Mouse (Mus musculus): ENCODE measurements around the gene Atrnl1. TPM values are rescaled to one million over a fixed set of nuclear protein-coding genes. Genes with fewer than 3 reads are reported as not detected.

Gene Atrnl1
- polyA plus RNA-seq, 1 experiment from 2014 or later, result 0.60 TPM

DNA sequence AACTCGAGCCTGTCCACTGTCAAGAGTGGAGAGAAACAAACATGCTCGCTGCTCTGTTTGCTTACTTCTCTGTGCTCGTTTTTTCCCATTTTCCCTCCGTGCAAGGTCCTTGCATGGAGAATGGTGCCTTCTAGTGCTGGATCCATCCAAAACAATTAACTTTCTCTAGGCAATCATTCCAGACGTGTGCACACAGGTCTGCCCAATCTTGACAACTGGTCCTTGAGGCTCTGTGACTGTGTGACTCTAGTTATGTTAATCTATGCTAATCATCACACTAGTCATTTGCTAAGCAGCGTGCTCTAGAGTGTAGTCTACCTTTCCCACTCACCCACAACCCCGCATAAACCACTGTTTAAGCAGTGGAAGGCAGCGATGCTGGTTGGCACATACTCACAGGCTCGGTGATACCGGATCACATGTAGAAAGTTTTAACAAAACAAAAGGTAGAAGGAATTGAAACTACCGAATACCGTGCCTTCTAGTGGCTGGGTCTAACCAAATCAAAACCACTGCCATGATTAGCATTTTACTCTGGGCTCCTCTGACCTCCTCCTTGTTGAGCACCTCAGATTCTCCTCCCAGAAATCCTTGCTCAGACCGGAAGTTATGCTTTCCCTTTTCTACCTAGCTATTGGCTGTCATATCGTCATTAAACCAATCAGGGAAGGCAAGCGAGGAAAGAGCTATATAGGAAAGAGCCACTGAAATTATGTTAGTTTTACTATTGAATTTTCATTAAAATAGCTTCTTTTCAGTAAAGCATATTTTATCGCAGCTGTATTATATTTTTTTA is 153.9 kb downstream of the Atrnl1 start:
- Histone ChIP-seq H3K4me1 (ENCODE audit: control insufficient read depth, low read depth, low read length) (no peaks in the 10 kb centered on the region; the same call in none of the 2 replicates), H3K4me2 (ENCODE audit: low read depth, low read length) (no peak overlapping the region), H3K36me3 (ENCODE audit: control insufficient read depth, insufficient read depth) (no peaks in the 10 kb centered on the region), H3K9ac (ENCODE audit: low read depth, low read length) (no peak overlapping the region), H3K27me3 (ENCODE audit: control insufficient read depth, insufficient read depth, low read depth, low read length) (no peaks in the 10 kb centered on the region), H3K27ac (ENCODE audit: low read length) (no peak overlapping the region), H3K9me3 (replicated peaks; ENCODE audit: control insufficient read depth, low read length) (no peaks in the 10 kb centered on the region), H3K4me3 (ENCODE audit: low read depth, low read length) (no peak overlapping the region)
- 72% methylated on average over 16 of the region's 16 CpGs for WGBS (ENCODE audit: insufficient replicate concordance)
- ATAC-seq (ENCODE audit: low read depth), result no peak

- ATAC-seq (ENCODE audit: low read depth), result no peak
- Histone ChIP-seq H3K9ac (ENCODE audit: low read depth, low read length) (no peak overlapping the region), H3K4me3 (ENCODE audit: low read depth, low read length) (no peak overlapping the region), H3K9me3 (replicated peaks; ENCODE audit: control insufficient read depth, low read length) (no peaks in the 10 kb centered on the region), H3K4me1 (ENCODE audit: control insufficient read depth, low read depth, low read length) (no peaks in the 10 kb centered on the region; the same call in none of the 2 replicates), H3K27ac (ENCODE audit: low read length) (no peak overlapping the region), H3K4me2 (ENCODE audit: low read depth, low read length) (no peak overlapping the region), H3K36me3 (ENCODE audit: control insufficient read depth, insufficient read depth) (no peaks in the 10 kb centered on the region), H3K27me3 (ENCODE audit: control insufficient read depth, insufficient read depth, low read depth, low read length) (no peaks in the 10 kb centered on the region)
- WGBS (ENCODE audit: insufficient replicate concordance), result 34% methylated on average over 2 of the region's 2 CpGs
These were observed 156.2 kb downstream of the Atrnl1 start for GRCm38 (mm10) chr19:57767051-57767450.

- Histone ChIP-seq H3K27ac (ENCODE audit: low read length) (no peak overlapping the region), H3K9ac (ENCODE audit: low read depth, low read length) (no peak overlapping the region), H3K4me1 (ENCODE audit: control insufficient read depth, low read depth, low read length) (no peaks in the 10 kb centered on the region), H3K9me3 (replicated peaks; ENCODE audit: control insufficient read depth, low read length) (no peaks in the 10 kb centered on the region), H3K27me3 (ENCODE audit: control insufficient read depth, insufficient read depth, low read depth, low read length) (no peaks in the 10 kb centered on the region), H3K4me2 (ENCODE audit: low read depth, low read length) (no peak overlapping the region), H3K4me3 (ENCODE audit: low read depth, low read length) (no peak overlapping the region), H3K36me3 (ENCODE audit: control insufficient read depth, insufficient read depth) (no peaks in the 10 kb centered on the region)
- WGBS (ENCODE audit: insufficient replicate concordance), result 77% methylated on average over 11 of the region's 11 CpGs
- no peak for ATAC-seq (ENCODE audit: low read depth)
These were observed 157.8 kb downstream of the Atrnl1 start for GRCm38 (mm10) chr19:57768661-57769060.

GRCm38 (mm10) chr19:57782366-57783089 is 171.7 kb downstream of the Atrnl1 start:
- no peak overlapping the region for H3K4me2 ChIP-seq (ENCODE audit: low read depth, low read length)
- no peak overlapping the region for H3K27ac ChIP-seq (ENCODE audit: low read length)
- H3K9ac ChIP-seq (ENCODE audit: low read depth, low read length), result no peak overlapping the region
- no peak overlapping the region for H3K4me3 ChIP-seq (ENCODE audit: low read depth, low read length)
- WGBS (ENCODE audit: insufficient replicate concordance), result 64% methylated on average over 3 of the region's 3 CpGs
- no peaks in the 10 kb centered on the region for H3K36me3 ChIP-seq (ENCODE audit: control insufficient read depth, insufficient read depth)
- H3K4me1 ChIP-seq (ENCODE audit: control insufficient read depth, low read depth, low read length), result no peaks in the 10 kb centered on the region
- H3K9me3 ChIP-seq (replicated peaks; ENCODE audit: control insufficient read depth, low read length), result no peaks in the 10 kb centered on the region
- H3K27me3 ChIP-seq (ENCODE audit: control insufficient read depth, insufficient read depth, low read depth, low read length), result no peaks in the 10 kb centered on the region
- ATAC-seq (ENCODE audit: low read depth), result no peak

- no peak overlapping the region for H3K4me2 ChIP-seq (ENCODE audit: low read depth, low read length)
- no peaks in the 10 kb centered on the region for H3K9me3 ChIP-seq (replicated peaks; ENCODE audit: control insufficient read depth, low read length)
- no peak overlapping the region for H3K27ac ChIP-seq (ENCODE audit: low read length)
- H3K4me1 ChIP-seq (ENCODE audit: control insufficient read depth, low read depth, low read length), result no peaks in the 10 kb centered on the region
- no peak overlapping the region for H3K4me3 ChIP-seq (ENCODE audit: low read depth, low read length)
- H3K36me3 ChIP-seq (ENCODE audit: control insufficient read depth, insufficient read depth), result no peaks in the 10 kb centered on the region
- no peak overlapping the region for H3K9ac ChIP-seq (ENCODE audit: low read depth, low read length)
- no peak for ATAC-seq (ENCODE audit: low read depth)
- WGBS (ENCODE audit: insufficient replicate concordance), result 66% methylated on average over 5 of the region's 5 CpGs
- H3K27me3 ChIP-seq (ENCODE audit: control insufficient read depth, insufficient read depth, low read depth, low read length), result no peaks in the 10 kb centered on the region
These were observed 175.9 kb downstream of the Atrnl1 start for GRCm38 (mm10) chr19:57786699-57787098.

GRCm38 (mm10) chr19:57802207-57802606 is 191.4 kb downstream of the Atrnl1 start:
- no peaks in the 10 kb centered on the region for H3K4me1 ChIP-seq (ENCODE audit: control insufficient read depth, low read depth, low read length)
- no peak for ATAC-seq (ENCODE audit: low read depth)
- H3K36me3 ChIP-seq (ENCODE audit: control insufficient read depth, insufficient read depth), result no peaks in the 10 kb centered on the region
- H3K4me2 ChIP-seq (ENCODE audit: low read depth, low read length), result no peak overlapping the region
- no peaks in the 10 kb centered on the region for H3K9me3 ChIP-seq (replicated peaks; ENCODE audit: control insufficient read depth, low read length)
- no peak overlapping the region for H3K27ac ChIP-seq (ENCODE audit: low read length)
- no peaks in the 10 kb centered on the region for H3K27me3 ChIP-seq (ENCODE audit: control insufficient read depth, insufficient read depth, low read depth, low read length)
- no peak overlapping the region for H3K4me3 ChIP-seq (ENCODE audit: low read depth, low read length)
- 70% methylated on average over 9 of the region's 9 CpGs for WGBS (ENCODE audit: insufficient replicate concordance)
- H3K9ac ChIP-seq (ENCODE audit: low read depth, low read length), result no peak overlapping the region

DNA sequence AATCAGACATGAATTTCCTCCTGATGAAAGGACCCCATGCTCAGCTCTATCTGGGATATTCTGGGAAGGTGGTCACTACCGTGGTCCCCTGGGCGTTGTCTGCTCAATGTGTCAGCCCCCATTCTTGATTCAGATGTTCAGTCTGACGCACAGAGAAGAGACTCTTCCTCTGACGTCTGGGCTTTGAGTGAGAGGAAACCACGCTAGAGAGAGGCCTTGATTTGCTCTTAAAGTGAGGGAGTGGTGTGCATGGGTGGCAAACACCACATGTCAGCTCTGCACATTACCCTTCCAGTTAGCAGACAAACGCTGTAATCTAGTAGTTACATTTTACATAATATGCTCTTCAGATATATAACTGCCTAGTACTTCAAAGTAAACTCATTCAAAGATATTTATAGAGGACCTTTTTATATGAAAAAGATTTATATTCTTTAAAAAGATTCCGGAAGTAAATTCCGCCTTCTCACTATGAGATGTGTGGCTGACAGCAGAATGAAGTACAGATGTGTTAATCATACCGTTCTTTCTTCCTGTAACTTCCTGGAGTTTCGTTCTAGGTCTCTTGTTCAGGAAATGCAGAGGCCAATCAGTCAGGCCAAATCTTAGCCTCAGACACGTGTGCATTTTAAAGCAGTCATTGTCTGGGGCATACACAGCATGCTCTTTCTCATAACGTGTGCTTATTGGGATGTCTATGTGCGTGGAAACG is 192.1 kb downstream of the Atrnl1 start:
- WGBS (ENCODE audit: insufficient replicate concordance), result 37% methylated on average over 14 of the region's 14 CpGs

GRCm38 (mm10) chr19:57803483-57803820 is 192.6 kb downstream of the Atrnl1 start:
- Histone ChIP-seq H3K27me3 (ENCODE audit: control insufficient read depth, insufficient read depth, low read depth, low read length) (no peaks in the 10 kb centered on the region), H3K9ac (ENCODE audit: low read depth, low read length) (no peak overlapping the region), H3K27ac (ENCODE audit: low read length) (no peak overlapping the region), H3K4me1 (ENCODE audit: control insufficient read depth, low read depth, low read length) (no peaks in the 10 kb centered on the region), H3K9me3 (replicated peaks; ENCODE audit: control insufficient read depth, low read length) (no peaks in the 10 kb centered on the region), H3K4me3 (ENCODE audit: low read depth, low read length) (no peak overlapping the region), H3K4me2 (ENCODE audit: low read depth, low read length) (no peak overlapping the region), H3K36me3 (ENCODE audit: control insufficient read depth, insufficient read depth) (no peaks in the 10 kb centered on the region)
- no peak for ATAC-seq (ENCODE audit: low read depth)
- WGBS (ENCODE audit: insufficient replicate concordance), result 43% methylated on average over 3 of the region's 3 CpGs

More for the DNA sequence above, 192.1 kb downstream of the Atrnl1 start:
- Histone ChIP-seq H3K4me3 (ENCODE audit: low read depth, low read length) (no peak overlapping the region), H3K4me1 (ENCODE audit: control insufficient read depth, low read depth, low read length) (no peaks in the 10 kb centered on the region), H3K9ac (ENCODE audit: low read depth, low read length) (no peak overlapping the region), H3K36me3 (ENCODE audit: control insufficient read depth, insufficient read depth) (no peaks in the 10 kb centered on the region), H3K4me2 (ENCODE audit: low read depth, low read length) (no peak overlapping the region), H3K27ac (ENCODE audit: low read length) (no peak overlapping the region), H3K27me3 (ENCODE audit: control insufficient read depth, insufficient read depth, low read depth, low read length) (no peaks in the 10 kb centered on the region), H3K9me3 (replicated peaks; ENCODE audit: control insufficient read depth, low read length) (no peaks in the 10 kb centered on the region)
- ATAC-seq (ENCODE audit: low read depth), result no peak

GRCm38 (mm10) chr19:57808363-57808762 is 197.5 kb downstream of the Atrnl1 start:
- H3K4me3 ChIP-seq (ENCODE audit: low read depth, low read length), result no peak overlapping the region
- H3K4me1 ChIP-seq (ENCODE audit: control insufficient read depth, low read depth, low read length), result no peaks in the 10 kb centered on the region
- H3K4me2 ChIP-seq (ENCODE audit: low read depth, low read length), result no peak overlapping the region
- WGBS (ENCODE audit: insufficient replicate concordance), result 59% methylated on average over 2 of the region's 2 CpGs
- H3K36me3 ChIP-seq (ENCODE audit: control insufficient read depth, insufficient read depth), result no peaks in the 10 kb centered on the region
- H3K9me3 ChIP-seq (replicated peaks; ENCODE audit: control insufficient read depth, low read length), result no peaks in the 10 kb centered on the region
- no peak overlapping the region for H3K9ac ChIP-seq (ENCODE audit: low read depth, low read length)
- ATAC-seq (ENCODE audit: low read depth), result no peak
- H3K27me3 ChIP-seq (ENCODE audit: control insufficient read depth, insufficient read depth, low read depth, low read length), result no peaks in the 10 kb centered on the region
- H3K27ac ChIP-seq (ENCODE audit: low read length), result no peak overlapping the region

Measured in liver, embryonic 16.5 days (tissue).